10 mouse cellular contexts compared by ENCODE assay signal in genomic region chr2:132613581-132614188, GRCm38 (mm10). TPM values are rescaled to one million over a fixed set of nuclear protein-coding genes. Genes with fewer than 3 reads are reported as not detected.
DNase-seq lines count a peak whose midpoint lies in the region; ATAC-seq lines count a peak whose summit lies in the region.
"Had no signal": no experiment of that assay in that cellular context is flagged by ENCODE, and none has a peak within 500 bp of the region (broad histone marks: within the 10 kb centered on the region; RNA-seq: fewer than 3 reads in every experiment).

No protein-coding gene starts in this region.

- no peak overlapping the region for H3K4me3 ChIP-seq in hindbrain, embryonic 16.5 days (ENCODE audit: low read length)

- no peaks in the 10 kb centered on the region for H3K36me3 ChIP-seq in hindbrain, embryonic 16.5 days (ENCODE audit: control insufficient read depth, insufficient read depth, low read length)

- no peaks in the 10 kb centered on the region for H3K27me3 ChIP-seq in hindbrain, embryonic 16.5 days (replicated peaks; ENCODE audit: control insufficient read depth, insufficient read depth, low read length)

- H3K4me2 ChIP-seq in hindbrain, embryonic 16.5 days (ENCODE audit: low read length): no peak overlapping the region

- H3K9ac ChIP-seq in hindbrain, embryonic 16.5 days (ENCODE audit: low read depth, low read length): no peak overlapping the region

- DNase-seq in left cerebral cortex, adult 18-20 months (ENCODE audit: low spot score in 2 of 2): peak; percentile 2 to 9
- DNase-seq in left cerebral cortex, adult 11 months (ENCODE audit: low spot score): no peak
- DNase-seq in cerebellum, postnatal 14 days: no peak
- no peak for DNase-seq in retina, postnatal 1 day
- DNase-seq: cerebellum, adult 9-10 months had no signal

- H3K9me3 ChIP-seq in hindbrain, embryonic 16.5 days (ENCODE audit: control insufficient read depth, low read length): no peaks in the 10 kb centered on the region

- H3K4me1 ChIP-seq in hindbrain, embryonic 16.5 days (ENCODE audit: control insufficient read depth, insufficient read depth, low read depth, low read length): no peaks in the 10 kb centered on the region

- peak; percentile 97 for ATAC-seq in CD4-positive, CD25-positive, alpha-beta regulatory T cell, adult 4 months
- peak; percentile 51; the same call in 1 of the 2 replicates for ATAC-seq in erythroblast, adult 5-6 weeks (replicated peaks; ENCODE audit: low FRiP score, poor library complexity, severe bottlenecking)
- 0 out of 2 replicates have a peak, but pooled peaks have one; percentile 11 for ATAC-seq in monocyte, adult 5-6 weeks (replicated peaks; ENCODE audit: insufficient number of reproducible peaks, low FRiP score, low TSS enrichment, poor library complexity, severe bottlenecking)
- ATAC-seq in hindbrain, embryonic 16.5 days: no peak
- ATAC-seq: hindbrain, postnatal 0 days had no signal

- H3K27ac ChIP-seq in hindbrain, embryonic 16.5 days (ENCODE audit: low read depth, low read length): no peak overlapping the region
- H3K27ac ChIP-seq: hindbrain, postnatal 0 days had no signal

- 87% methylated on average over 5 of the region's 5 CpGs for WGBS in hindbrain, embryonic 16.5 days

RNA-seq across cellular contexts. Expression of gene Gpcpd1, which starts 26.2 kb away (rescaled TPM):
- 10 to 100 TPM; 69.9 to 77.5 TPM for total RNA-seq in left cerebral cortex, adult 18-20 months (2021)
- 10 to 100 TPM; 46.5 to 51.5 TPM for polyA plus RNA-seq in CD4-positive, CD25-positive, alpha-beta regulatory T cell, adult 4 months (2017; shearing (Covaris generic))
- 1,227 and 1,267 TPM in 2 replicates for total RNA-seq in erythroblast, adult 5-6 weeks (2015; ENCODE audit: low replicate concordance)
- 1,445 and 1,475 TPM in 2 replicates for total RNA-seq in erythroblast, adult 5-6 weeks (2017; ENCODE audit: low replicate concordance)
- 230 to 311 TPM (median 284 TPM) in 3 replicates for total RNA-seq in monocyte, adult 5-6 weeks (2017)
- polyA plus RNA-seq in hindbrain, embryonic 16.5 days (2015; fragmentation: Nextera tagmentation; extraction: Ambion mirVana): 68.4 and 69.0 TPM in 2 replicates

Comparison
In these comparisons a context has a peak if more than half of its experiments do, and no peak if none do; other contexts are left out.
1. DNase-seq: peak in left cerebral cortex, adult 18-20 months (2 of 2); none in left cerebral cortex, adult 11 months (single experiment), cerebellum, postnatal 14 days (0 of 2) and retina, postnatal 1 day (single experiment).